Mouse (Mus musculus) hindbrain, embryonic 11.5 days (tissue): ENCODE data around the gene Tmod4. TPM values are rescaled to one million over a fixed set of nuclear protein-coding genes. Genes with fewer than 3 reads are reported as not detected.
"Not testable (repeated sequence)": the region's sequence is repeated elsewhere in the genome, so short reads cannot be mapped to it uniquely, and the experiment has no call there.

ENCODE experiments used
- ATAC-seq: fragments of 200-750 bp; cut with Nextera tagmentation; 2 replicates; pipeline ENCODE4 v1.8.0; 2017; ENCODE audit warnings: mild to moderate bottlenecking, moderate TSS enrichment, moderate library complexity; ENCODE audit not compliant: low FRiP score
- DNase-seq: peaks from one replicate; pipeline ENCODE4 v3.0.0-alpha.2; 2015; ENCODE audit warnings: low spot score
- H3K27ac ChIP-seq: fragments of 300-500 bp; sonication (generic); 2 replicates; pipeline ENCODE4 v1.5.1; 2014; ENCODE audit warnings: mild to moderate bottlenecking, low read depth, low read length
- H3K27me3 ChIP-seq: fragments of 300-500 bp; sonication (generic); 2 replicates; pipeline ENCODE4 v1.6.1; 2014; ENCODE audit warnings: mild to moderate bottlenecking, low read length, moderate library complexity, mixed read lengths; ENCODE audit not compliant: control insufficient read depth, insufficient read depth
- H3K36me3 ChIP-seq: fragments of 300-500 bp; sonication (generic); 2 replicates; pipeline ENCODE4 v1.6.1; 2014; ENCODE audit warnings: mild to moderate bottlenecking, low read length, moderate library complexity, mixed read lengths; ENCODE audit not compliant: control insufficient read depth, insufficient read depth
- H3K4me1 ChIP-seq: fragments of 300-500 bp; sonication (generic); replicated peaks from 2 replicates; pipeline ENCODE4 v1.6.1; 2014; ENCODE audit warnings: low read length, mixed read lengths; ENCODE audit not compliant: control insufficient read depth, insufficient read depth
- H3K4me2 ChIP-seq: fragments of 300-500 bp; sonication (generic); replicated peaks from 2 replicates; pipeline ENCODE4 v1.6.1; 2014; ENCODE audit warnings: mild to moderate bottlenecking, low read depth, low read length
- H3K4me3 ChIP-seq: fragments of 300-500 bp; sonication (generic); 2 replicates; pipeline ENCODE4 v1.5.1; 2014; ENCODE audit warnings: low read depth, low read length
- H3K9ac ChIP-seq: fragments of 300-500 bp; sonication (generic); 2 replicates; pipeline ENCODE4 v1.6.1; 2014; ENCODE audit warnings: low read depth, low read length
- H3K9me3 ChIP-seq: fragments of 300-500 bp; sonication (generic); 2 replicates; pipeline ENCODE4 v1.6.1; 2016; ENCODE audit warnings: low read length; ENCODE audit not compliant: control insufficient read depth
- WGBS: fragments of 180-500 bp; shearing (Covaris S2); extraction: QIAGEN DNeasy Blood & Tissue Kit; methylation state at CpG from one replicate; pipeline ENCODE4 v1.1.7; 2014; 5-methylcytosine and 5-hydroxymethylcytosine counted together
- polyA plus RNA-seq: library from polyadenylated mRNA; unstranded; fragments of >200 nt; fragmentation: Nextera tagmentation; extraction: Ambion mirVana; gene quantifications from 2 replicates; pipeline ENCODE4 v1.2.1, GENCODE M21; 2014

Tmod4 gene
- polyA plus RNA-seq, 1 experiment from 2014 or later: 1.1 TPM

- Histone ChIP-seq H3K4me3 (peak within 1 kb of the TSS; percentile 62), H3K27me3 (no peaks in the 10 kb centered on the region), H3K27ac (no peak within 1 kb of the TSS; the same call in 1 of the 2 replicates), H3K4me2 (peak within 1 kb of the TSS; percentile 74), H3K36me3 (no peaks in the 10 kb centered on the region), H3K4me1 (no peaks in the 10 kb centered on the region; the same call in 1 of the 2 replicates), H3K9ac (peak within 1 kb of the TSS; percentile 67), H3K9me3 (no peaks in the 10 kb centered on the region)
- peak; percentile 92 for DNase-seq
- peak; percentile 93 for ATAC-seq
- under 1% methylated on average over 20 of the region's 20 CpGs for WGBS
These were observed 9.4 kb downstream of the Tmod4 start, which contains the start of the genes Scnm1 and Lysmd1 for GRCm38 (mm10) chr3:95133680-95134101. Gene Scnm1 (minus strand): TSS chr3:95134011. Gene Lysmd1 (plus strand): TSS chr3:95134088.

DNA sequence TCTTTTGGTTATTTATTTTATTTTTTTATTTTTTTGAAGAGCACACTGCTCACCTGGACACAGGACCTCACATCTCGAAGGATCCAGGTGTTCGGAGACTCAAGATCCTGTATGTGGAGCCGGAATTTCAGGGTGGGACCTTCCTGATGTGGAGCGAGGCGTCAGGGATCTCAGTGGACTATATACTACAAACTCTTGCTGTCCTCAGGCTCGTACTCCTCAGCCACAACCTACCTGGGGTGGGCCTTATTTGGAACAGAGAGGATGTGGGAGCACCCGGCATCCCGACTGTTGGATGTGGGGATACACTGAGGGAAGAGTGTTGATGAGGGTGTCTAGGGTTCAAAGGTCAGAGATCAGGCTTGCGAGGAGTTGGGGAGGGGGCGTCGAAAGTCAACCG is 9.9 kb downstream of the Tmod4 start:
- not testable (repeated sequence) for H3K9me3 ChIP-seq, H3K4me2 ChIP-seq, DNase-seq, H3K27me3 ChIP-seq, H3K36me3 ChIP-seq, H3K4me1 ChIP-seq, H3K9ac ChIP-seq, H3K27ac ChIP-seq
- WGBS: no CpG with 5 or more reads among the region's 12 CpGs
- peak; percentile 61 for ATAC-seq
- H3K4me3 ChIP-seq: peak overlapping the region; percentile 62

DNA sequence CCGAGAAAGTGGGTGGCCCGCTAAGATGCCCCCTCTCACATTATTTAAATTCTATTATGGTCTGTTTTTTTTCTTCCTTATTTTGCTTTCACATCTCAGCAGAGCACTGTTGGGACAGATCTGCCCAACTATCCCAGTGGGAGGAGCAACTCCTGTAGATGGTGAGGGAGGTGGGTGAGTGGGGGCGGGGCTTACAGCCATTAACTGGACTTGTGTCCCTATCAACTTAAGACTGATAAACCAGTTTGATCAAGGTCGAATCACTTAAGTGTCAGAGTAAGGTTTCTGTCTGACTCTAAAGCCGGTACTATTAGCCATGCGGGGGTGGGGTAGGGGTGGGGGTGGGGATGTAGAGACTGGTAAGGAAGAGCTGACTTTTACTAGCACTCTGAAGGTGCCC is 10.7 kb downstream of the Tmod4 start:
- 34% methylated on average over 6 of the region's 6 CpGs for WGBS
- H3K9me3 ChIP-seq: no peaks in the 10 kb centered on the region
- 0 out of 2 replicates have a peak overlapping the region, but pooled peaks have one; percentile 7 for H3K9ac ChIP-seq
- H3K4me3 ChIP-seq: peak overlapping the region; percentile 21; the same call in 1 of the 2 replicates
- peak; percentile 30 for DNase-seq
- no peak for ATAC-seq
- peak overlapping the region; percentile 44 for H3K4me2 ChIP-seq
- H3K27me3 ChIP-seq: no peaks in the 10 kb centered on the region
- no peaks in the 10 kb centered on the region; the same call in 1 of the 2 replicates for H3K4me1 ChIP-seq
- H3K27ac ChIP-seq: no peak overlapping the region
- H3K36me3 ChIP-seq: no peaks in the 10 kb centered on the region

GRCm38 (mm10) chr3:95135433-95136052 is 11.3 kb downstream of the Tmod4 start:
- Histone ChIP-seq H3K4me2 (peak overlapping the region; percentile 44; the same call in 1 of the 2 replicates), H3K9ac (no peak overlapping the region), H3K9me3 (no peaks in the 10 kb centered on the region), H3K27ac (no peak overlapping the region), H3K4me1 (no peaks in the 10 kb centered on the region; the same call in 1 of the 2 replicates), H3K36me3 (no peaks in the 10 kb centered on the region), H3K27me3 (no peaks in the 10 kb centered on the region), H3K4me3 (no peak overlapping the region)
- ATAC-seq (no peak), DNase-seq (no peak)
- WGBS: 88% methylated on average over 7 of the region's 7 CpGs

GRCm38 (mm10) chr3:95136336-95136735 is 12.1 kb downstream of the Tmod4 start:
- Histone ChIP-seq H3K9ac (no peak overlapping the region), H3K27me3 (no peaks in the 10 kb centered on the region), H3K9me3 (no peaks in the 10 kb centered on the region), H3K4me3 (no peak overlapping the region), H3K4me2 (no peak overlapping the region), H3K36me3 (no peaks in the 10 kb centered on the region), H3K4me1 (no peaks in the 10 kb centered on the region; the same call in 1 of the 2 replicates), H3K27ac (no peak overlapping the region)
- ATAC-seq (no peak), DNase-seq (no peak)
- WGBS: 87% methylated on average over 3 of the region's 3 CpGs

DNA sequence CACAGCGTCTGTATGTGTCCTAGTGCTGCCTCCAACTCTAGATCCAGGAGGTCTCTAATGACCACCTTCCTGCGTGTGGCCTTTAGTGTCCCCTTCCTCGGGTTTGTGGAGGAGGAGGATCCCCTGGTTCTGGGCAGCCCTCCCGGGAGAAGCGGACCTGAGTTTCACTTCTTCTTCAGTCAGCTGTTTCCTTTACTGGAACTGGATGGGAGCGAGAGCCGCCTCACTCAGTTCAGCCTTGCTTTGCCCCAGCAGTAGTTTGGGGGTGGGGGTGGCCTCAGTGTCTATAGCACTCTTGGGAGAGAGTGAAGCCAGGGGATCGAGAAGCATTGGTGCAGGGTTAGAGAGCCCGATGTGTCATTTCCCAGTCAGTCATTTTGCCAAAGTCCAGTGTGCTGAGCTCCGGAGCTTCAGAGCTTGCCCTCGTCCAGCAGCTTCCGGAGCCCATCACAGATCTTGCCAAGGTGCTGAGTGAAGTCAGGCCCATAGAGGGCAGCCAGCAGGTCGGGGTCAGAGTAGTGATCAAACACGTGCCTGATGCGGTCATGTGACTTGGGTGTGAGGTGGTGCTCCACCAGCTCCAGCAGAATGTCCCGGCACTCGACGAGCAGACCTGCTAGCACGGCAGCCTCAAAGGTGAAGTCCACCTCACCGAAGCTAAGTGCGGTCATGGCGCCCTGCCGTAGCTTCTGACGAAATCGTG is 15.5 kb downstream of the Tmod4 start:
- no peak for ATAC-seq

GRCm38 (mm10) chr3:95140289-95140595 is 16.0 kb downstream of the Tmod4 start:
- no peaks in the 10 kb centered on the region for H3K4me1 ChIP-seq
- no peak overlapping the region for H3K27ac ChIP-seq
- H3K27me3 ChIP-seq: no peaks in the 10 kb centered on the region
- H3K36me3 ChIP-seq: no peaks in the 10 kb centered on the region
- no peak overlapping the region for H3K4me3 ChIP-seq
- 57% methylated on average over 18 of the region's 18 CpGs for whole genome bisulfite sequencing
- DNase-seq (no peak), ATAC-seq (no peak)
- no peak overlapping the region for H3K9ac ChIP-seq
- no peaks in the 10 kb centered on the region for H3K9me3 ChIP-seq
- no peak overlapping the region for H3K4me2 ChIP-seq

More for the DNA sequence above, 15.5 kb downstream of the Tmod4 start:
- Histone ChIP-seq H3K4me1 (no peaks in the 10 kb centered on the region; the same call in 1 of the 2 replicates), H3K4me3 (no peak overlapping the region), H3K9ac (no peak overlapping the region), H3K36me3 (no peaks in the 10 kb centered on the region), H3K27me3 (no peaks in the 10 kb centered on the region), H3K4me2 (no peak overlapping the region), H3K27ac (no peak overlapping the region), H3K9me3 (no peaks in the 10 kb centered on the region)
- DNase-seq: no peak
- WGBS: 72% methylated on average over 25 of the region's 25 CpGs

DNA sequence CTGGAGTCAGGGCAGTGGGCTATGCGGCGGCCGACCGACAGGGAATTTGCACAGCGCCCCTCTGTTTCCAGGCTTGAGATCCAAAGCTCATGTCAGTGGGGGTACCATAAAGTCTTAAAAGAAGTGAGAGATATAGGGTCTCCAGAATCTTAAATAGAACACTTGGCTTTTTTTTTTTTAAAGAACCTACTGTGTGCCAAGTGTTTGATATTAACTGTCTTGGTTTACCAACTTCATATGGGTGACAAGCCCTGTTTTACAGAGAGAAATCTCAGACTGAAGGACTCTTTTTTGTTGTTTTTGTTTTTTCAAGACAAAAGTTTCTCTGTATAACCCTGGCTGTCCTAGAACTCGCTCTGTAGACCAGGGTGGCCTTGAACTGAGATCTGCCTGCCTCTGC is 16.5 kb downstream of the Tmod4 start:
- 95% methylated on average over 6 of the region's 6 CpGs for WGBS
- ATAC-seq (no peak), DNase-seq (no peak)

DNA sequence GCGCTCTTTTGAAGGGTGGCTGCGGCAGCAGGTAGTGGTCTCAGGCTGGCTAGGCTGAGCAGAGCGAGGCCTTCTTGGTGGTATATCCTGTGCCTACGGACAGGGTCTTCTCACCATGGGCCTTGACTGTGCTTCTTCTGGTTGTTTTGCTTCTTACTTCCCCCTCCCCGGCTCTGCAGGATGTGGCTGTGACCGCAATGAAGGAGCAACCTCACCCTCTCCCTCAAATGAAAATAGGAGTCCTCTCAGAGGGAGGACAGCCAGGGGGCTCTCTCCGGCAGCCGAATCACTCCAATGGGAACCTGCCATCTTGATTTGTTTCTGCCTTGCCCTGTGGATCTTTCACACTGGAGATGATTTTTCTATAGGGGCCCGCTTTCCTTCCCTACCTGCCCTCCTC is 17.2 kb downstream of the Tmod4 start:
- Histone ChIP-seq H3K9me3 (no peaks in the 10 kb centered on the region), H3K4me3 (no peak overlapping the region), H3K9ac (no peak overlapping the region), H3K27me3 (no peaks in the 10 kb centered on the region), H3K36me3 (no peaks in the 10 kb centered on the region), H3K4me2 (no peak overlapping the region), H3K27ac (no peak overlapping the region), H3K4me1 (no peaks in the 10 kb centered on the region)
- 94% methylated on average over 9 of the region's 9 CpGs for WGBS
- ATAC-seq: no peak
- no peak for DNase-seq

More for the DNA sequence above, 16.5 kb downstream of the Tmod4 start:
- Histone ChIP-seq H3K27me3 (no peaks in the 10 kb centered on the region), H3K27ac (no peak overlapping the region), H3K4me1 (no peaks in the 10 kb centered on the region), H3K4me3 (no peak overlapping the region), H3K9me3 (no peaks in the 10 kb centered on the region), H3K4me2 (no peak overlapping the region), H3K9ac (no peak overlapping the region), H3K36me3 (no peaks in the 10 kb centered on the region)
